Mouse (Mus musculus) adrenal gland, adult 18-20 months (tissue): ENCODE results near the gene Supt20. TPM values are rescaled to one million over a fixed set of nuclear protein-coding genes. Genes with fewer than 3 reads are reported as not detected.
"Not testable (repeated sequence)": the region's sequence is repeated elsewhere in the genome, so short reads cannot be mapped to it uniquely, and the experiment has no call there.

Experiments
- DNase-seq, 2 experiments: peaks; one replicate each; pipeline ENCODE4 v3.0.0; 2021 to 2022; ENCODE audit warnings: low spot score in 2 of 2
- total RNA-seq, 2 experiments: library from RNA; stranded (reverse); gene quantifications; 1 replicate in 1 of 2; 2 replicates in 1 of 2; pipeline ENCODE4 v1.2.3; 2021

The Supt20 gene
- total RNA-seq, 2 experiments from 2014 or later, result 35.6 to 37.4 TPM

DNA sequence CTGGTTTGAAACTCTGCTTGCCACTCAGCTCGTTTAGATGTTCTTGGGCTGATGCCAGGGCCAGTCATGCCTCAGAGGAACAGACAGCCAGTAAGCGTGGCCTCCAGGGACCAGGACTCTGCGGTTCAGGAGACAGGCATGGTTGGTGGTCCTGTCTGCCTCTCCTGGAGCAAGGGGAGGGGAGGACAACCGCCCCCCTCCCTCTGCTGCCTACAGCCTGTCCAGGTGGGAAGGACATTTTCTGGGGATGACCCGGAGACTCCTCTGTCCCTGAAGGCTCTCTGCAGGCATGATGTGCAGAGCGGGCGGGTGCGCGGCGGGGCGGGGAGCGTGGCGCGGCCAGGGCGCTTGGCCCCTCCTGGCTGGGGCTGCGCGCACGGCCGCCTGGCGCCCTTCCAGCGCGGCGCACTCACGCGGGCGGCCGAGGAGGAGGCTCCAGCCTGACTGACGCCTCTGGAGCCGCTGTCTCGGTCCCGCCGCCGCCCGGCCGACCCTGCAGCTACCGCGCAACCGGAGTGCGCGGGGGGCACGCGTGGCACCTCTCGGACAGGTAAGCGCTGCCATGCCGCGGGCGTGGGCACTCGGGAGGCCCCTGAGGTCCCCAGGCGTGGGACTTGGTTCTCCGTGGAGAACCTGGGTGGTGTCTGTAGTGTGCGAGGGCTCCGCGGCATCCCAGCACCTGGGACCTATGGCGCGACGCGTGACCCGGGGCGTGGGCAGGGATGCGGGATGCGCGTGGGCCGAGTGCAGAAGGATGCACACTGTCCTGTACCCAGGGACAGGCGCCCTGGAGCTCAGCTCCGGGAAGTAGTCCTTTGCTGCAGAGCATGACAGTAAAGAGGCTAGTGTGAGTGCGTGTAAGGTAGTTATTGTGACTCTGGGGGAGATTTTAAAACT lies 62.8 kb downstream of the Supt20 start, which contains the start of gene Smad9:
Gene Smad9 (plus strand): TSS at position 438 of the 897 bp plus-strand sequence.
- DNase-seq, result peak; percentile 77 to 87

DNA sequence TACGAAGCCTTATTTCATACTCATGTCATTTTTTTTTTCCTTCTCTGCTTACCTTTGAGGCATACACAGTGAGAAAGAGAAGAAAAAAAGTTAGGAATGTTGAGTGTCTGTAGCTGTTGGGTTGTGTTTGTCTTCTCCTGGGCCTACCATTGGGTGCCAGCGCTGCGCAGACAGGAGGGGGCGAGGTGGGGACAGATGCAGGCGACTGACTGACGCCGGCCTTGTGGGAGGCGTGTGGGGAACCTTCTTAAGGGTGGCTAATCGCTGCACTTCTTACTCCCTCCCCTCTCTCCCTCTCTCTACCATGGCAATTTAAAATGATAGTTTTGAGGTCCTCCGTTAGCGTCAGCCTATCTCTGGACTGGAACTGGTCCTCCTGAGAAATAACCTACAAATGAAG lies 63.5 kb downstream of the Supt20 start:
- DNase-seq, result peak; percentile 36 to 56

GRCm38 (mm10) chr3:54757446-54757845 lies 64.8 kb downstream of the Supt20 start:
- DNase-seq, result no peak

GRCm38 (mm10) chr3:54759211-54759610 lies 66.6 kb downstream of the Supt20 start:
- DNase-seq, result no peak

- DNase-seq, result peak in 1 of 2 experiments; percentile 48
These were observed 67.9 kb downstream of the Supt20 start for GRCm38 (mm10) chr3:54760321-54761115.

DNA sequence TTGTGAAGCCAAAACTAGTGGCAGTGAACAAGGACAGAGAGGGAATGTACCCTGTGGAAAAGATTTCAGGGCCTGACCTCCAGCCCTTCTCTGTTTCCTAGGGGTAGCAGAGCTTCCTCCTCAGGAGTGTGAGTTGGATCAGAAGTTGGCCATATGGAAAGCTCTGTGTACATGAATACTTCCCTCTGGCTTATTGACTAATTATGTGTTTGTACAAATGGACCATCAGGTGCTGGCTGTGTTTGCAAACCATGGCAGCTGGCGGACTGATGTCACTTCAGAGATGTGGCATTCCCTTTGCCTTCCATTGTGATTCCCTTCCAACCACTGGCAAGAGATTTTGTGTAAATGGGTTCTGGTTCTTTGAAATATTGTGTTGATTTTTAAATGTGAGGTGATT lies 68.7 kb downstream of the Supt20 start:
- DNase-seq, result no peak

DNA sequence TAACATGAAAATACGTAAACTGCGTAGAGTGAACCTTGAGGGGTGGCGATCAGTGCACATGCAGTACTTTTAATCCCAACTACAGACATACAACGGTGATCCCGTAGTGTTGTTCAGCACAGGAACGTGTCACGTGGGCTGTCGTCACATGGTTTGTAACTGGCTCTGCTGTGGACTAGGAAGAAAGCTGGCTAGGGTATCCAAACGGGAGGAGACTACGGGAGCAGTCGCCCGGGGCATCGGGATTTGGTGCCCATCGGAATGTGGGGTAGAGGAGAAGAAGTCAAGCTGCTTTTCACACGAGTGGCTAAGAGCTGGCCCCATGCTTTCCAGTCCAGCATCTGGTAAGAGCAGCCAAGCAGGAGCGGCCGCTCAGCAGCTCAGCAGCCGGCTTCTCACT lies 71.8 kb downstream of the Supt20 start:
- no peak for DNase-seq

DNA sequence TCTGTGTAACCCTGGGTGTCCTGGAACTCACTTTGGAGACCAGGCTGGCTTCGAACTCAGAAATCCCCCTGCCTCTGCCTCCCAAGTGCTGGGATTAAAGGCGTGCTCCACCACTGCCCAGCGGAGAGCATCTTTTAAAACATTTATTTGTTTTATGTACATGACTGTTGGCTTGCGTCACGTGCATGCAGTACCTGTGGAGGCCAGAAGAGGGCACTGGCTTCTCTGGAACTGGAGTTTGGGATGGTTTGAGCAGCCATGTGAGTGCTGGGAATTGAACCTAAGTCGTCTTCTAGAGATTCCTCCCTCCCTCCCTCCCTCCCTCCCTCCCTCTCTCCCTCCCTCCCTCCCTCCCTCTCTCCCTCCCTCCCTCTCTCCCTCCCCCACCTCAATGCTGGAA lies 72.9 kb downstream of the Supt20 start:
- DNase-seq, result not testable (repeated sequence)

DNA sequence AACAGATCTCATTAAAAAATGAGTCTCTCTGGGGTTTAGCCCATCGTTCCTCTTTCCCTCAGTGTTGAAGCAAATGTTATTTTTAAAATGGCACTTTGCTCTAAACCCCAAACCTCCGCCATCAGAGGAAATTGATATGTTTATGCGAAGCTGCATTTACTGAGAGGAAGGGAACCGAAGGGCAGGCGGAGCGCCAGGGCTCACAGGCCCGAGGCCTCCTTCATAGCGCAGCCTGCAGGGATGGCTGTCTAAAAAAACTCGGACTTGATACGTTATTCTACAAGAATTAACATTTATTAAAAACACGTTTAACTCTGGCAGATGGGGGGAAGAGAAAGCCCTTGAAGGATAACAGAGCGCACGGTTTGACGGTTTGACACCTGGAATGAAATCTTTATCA lies 73.4 kb downstream of the Supt20 start:
- no peak for DNase-seq

DNA sequence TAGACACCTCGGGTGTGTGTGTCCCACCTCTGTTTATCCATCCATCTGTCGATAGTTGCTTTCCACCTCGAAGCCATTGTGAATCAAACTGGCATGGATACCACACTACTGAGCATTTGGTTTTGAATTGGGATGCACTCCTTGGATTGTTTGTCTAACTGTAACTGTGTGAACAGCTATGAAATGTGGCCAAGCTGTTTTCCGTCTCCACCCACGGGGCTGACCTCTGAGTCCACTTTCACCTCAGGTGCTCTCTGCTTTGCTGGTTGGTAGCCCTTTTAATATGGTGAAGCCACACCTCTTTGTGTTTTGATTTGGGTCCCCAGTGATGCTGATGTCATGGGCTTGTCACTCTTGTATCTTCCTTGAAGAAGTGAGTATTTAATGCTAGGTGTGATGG lies 74.2 kb downstream of the Supt20 start:
- DNase-seq, result no peak

- no peak for DNase-seq
These were observed 76.0 kb downstream of the Supt20 start for GRCm38 (mm10) chr3:54768592-54768991.

- DNase-seq, result no peak
These were observed 77.0 kb downstream of the Supt20 start for GRCm38 (mm10) chr3:54769349-54770275.

- DNase-seq, result no peak
These were observed 81.0 kb downstream of the Supt20 start for GRCm38 (mm10) chr3:54773613-54774012.

DNA sequence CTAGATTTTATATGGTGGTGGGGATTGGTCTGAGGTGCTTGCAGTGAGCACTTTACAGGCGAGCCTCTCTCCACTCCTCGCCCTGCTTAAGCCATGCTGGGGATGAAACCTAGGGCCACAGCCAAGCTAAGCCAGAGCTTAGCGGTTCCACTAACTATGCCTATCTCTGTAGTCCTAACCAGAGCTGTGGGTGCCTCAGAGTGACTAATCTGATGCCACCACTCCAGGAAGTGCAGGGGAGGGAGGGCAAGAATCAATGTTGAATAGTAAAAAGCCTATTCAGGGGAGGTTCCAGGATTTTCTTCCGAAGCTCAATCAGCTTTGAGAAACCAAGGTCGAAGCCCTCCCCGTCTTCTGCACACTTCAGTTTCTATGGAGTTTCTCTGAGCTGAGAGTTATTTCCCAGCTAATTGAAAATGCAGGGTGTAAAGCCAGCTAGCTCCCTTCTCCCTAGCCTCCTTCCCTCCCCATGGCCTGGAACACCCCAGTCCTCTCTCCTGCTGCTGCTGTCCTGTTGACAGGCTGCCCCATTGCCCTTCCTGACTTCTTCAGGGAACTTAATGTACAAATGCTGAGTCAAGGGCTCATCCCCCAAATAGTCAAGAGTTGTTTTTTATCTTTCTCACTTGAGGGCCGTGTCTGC lies 83.5 kb downstream of the Supt20 start:
- no peak for DNase-seq

Other genes starting within 250 kb of the Supt20 start
- gene Gm21958, start 21.5 kb downstream of the Supt20 start, total RNA-seq, result not detected
- gene Exosc8, start 42.6 kb downstream of the Supt20 start, total RNA-seq, result 10 to 100 TPM; 25.7 to 34.4 TPM
- gene Alg5, start 42.7 kb downstream of the Supt20 start, total RNA-seq, result 10 to 100 TPM; 33.6 to 43.3 TPM
- 10 to 100 TPM in 1 of 2 experiments, 1 to 10 TPM in 1; 9.8 to 19.8 TPM for gene Smad9, start 62.8 kb downstream of the Supt20 start, total RNA-seq
- gene Rfxap, start 115.0 kb downstream of the Supt20 start, total RNA-seq, result 10 to 100 TPM; 25.0 to 31.7 TPM
- not detected for gene Sertm1, start 223.1 kb downstream of the Supt20 start, total RNA-seq